Mouse (Mus musculus): ENCODE results near the gene Gli2.

The Gli2 gene

DNA sequence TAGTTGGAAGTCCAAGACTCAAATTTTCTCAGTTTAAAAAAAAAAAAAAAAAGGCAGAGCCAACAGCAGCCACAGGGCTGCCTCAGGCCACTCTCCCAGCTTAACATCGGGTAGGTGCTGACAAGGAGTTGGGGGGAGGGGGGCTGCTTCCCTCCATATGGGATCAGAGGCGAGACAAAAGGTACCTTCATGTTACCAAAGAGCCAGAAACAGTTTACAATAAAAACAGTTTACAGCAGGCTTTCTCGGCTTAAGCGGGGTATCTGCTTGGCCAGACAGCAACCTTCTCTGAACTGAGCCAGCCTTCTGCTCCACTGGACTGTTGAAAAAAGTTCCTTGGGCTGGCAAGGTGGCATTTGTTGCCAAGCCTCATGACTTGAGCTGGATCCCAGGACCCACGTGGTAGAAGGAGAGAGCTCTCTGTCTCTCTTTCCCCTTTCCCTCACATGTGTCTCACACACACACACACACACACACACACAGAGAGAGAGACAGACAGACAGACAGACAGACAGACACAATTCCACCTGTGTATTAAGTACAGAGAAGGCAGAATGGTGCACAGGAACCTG lies 113.1 kb downstream of the Gli2 start:
- DNase-seq (ENCODE audit: low spot score) = no peak

DNA sequence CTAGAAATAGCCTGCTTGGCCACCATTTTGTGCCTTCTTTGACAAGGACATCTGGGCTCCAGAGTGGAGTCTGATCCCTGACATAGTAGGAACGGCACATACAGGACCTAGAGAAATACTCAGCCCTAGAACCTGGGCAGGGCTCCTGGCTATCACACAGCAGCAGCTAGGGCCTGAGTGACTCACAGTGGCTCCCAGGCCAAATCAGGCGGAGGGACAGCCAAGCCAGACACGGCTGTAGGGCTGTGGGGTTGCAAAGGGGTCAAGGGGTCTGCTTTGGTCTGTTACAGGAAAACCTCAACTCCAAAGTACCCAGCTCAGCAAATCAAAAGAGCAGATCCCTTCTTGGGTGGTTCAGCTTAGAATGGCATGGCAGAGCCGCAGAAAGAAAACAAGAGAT lies 115.2 kb downstream of the Gli2 start:
- DNase-seq (ENCODE audit: low spot score) = no peak

DNA sequence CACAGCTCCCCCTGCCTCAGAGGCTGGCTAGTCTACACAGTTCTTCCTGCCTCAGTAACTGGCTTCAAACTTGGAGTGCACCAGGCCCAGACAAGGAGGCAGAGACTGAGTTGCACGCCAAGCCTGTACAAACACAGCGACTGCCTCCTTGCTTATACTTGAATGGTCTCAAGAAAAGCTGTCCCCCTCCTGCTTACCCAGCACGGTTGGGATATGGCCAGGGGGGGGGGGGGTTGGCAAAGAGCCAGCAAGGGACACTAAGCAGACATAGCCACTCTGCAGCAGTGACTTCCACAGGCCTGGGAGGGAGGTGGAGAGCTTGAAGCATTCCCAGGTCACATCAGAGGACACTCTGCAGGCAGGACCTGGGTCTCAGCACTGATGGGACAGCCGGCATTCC lies 117.3 kb downstream of the Gli2 start:
- DNase-seq (ENCODE audit: low spot score) = no peak

DNA sequence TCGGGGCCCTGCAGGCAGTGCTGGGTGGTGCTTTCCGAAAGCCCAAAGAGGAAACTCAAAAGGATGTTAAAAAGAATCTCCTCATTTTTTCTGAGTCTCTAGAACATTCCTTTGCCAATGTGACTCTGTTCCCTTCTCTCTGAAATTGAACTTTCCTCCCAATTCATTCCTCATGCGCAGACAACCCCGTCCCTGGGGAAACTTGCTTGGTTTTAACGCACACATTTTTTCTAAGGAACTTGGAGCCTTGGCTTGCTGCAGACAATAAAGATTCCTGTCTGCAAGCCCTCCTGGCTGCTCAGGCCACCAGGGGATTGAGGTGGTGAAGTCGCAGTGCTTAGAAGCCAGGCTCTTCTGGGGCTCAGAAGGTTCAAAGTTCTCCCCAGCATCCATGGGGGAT lies 117.9 kb downstream of the Gli2 start:
- DNase-seq (ENCODE audit: low spot score) = no peak

DNA sequence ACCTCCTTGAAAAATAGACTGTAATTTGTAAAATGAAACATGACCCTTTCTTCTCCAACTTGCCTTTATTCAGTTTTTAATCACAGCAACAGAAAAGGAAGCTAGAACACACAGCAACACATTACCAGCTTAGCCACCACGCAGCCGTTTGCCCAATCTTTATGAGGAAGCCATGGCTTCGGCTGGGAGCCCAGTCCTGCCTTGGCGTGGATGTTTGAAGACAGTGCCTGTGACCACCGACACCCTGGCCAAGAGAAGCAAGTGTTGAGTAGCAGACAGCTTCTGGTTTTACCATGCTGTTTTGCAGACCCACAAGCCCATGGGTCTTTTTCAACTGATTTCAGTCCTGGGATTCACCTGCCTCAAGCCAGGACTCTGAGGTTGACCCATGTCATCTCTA lies 121.3 kb downstream of the Gli2 start:
- no peak for DNase-seq (ENCODE audit: low spot score)

DNA sequence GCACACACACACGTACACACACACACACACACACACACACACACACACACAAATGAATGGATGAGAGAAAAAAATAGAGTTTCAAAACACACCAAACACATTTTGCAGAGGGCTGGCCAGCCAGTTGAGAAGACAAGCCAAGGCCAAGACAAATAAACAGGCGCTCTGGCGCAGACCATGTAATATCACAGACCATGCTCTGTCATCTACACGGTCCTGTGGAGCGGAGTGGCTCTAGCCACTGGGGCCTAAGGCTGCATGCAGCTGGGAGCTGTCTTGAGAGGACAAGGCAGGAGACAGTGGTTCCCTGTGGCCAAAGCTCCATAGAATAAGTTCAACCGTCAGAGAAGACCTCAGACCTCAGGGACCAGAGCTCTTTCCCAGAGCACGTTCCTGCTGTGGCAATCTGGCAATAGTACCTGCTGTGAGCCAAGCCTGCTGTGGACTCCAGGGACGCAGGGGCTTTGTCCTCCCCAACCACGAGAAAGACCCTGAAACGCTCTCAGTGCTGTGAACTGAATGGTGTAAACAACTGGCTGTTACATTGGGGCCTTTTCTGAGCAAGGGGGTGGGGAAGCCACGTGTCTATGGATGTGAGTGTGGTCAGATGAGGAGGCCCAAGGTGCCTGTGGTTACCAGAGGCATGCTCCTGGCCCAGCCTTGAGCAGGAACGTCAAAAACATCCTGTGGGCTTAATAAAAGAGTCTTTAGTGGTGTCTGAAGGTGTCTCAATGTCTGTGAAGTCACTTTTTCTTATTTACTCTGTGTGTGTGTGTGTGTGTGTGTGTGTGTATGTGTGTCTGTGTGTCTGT lies 125.7 kb downstream of the Gli2 start:
- DNase-seq (ENCODE audit: low spot score) = no peak

DNA sequence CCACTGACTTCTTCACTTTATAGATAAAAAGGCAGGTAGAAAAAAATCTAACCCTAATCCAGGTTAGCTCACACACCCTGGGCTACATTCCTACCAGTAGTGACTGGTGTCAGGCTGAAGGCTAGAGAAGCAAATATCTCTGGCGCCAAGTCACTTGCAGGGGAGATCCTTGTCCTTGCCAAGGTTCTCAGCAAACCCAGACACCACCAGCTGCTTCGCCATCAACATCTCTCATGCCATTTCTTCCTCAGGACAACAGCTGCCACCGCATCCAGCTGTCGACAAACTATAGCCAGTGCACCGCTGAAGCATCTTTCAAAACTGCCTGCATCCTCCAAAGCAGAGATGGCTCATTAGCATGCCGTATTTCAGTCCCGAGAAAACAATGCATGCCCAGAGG lies 126.9 kb downstream of the Gli2 start:
- no peak for DNase-seq (ENCODE audit: low spot score)

DNA sequence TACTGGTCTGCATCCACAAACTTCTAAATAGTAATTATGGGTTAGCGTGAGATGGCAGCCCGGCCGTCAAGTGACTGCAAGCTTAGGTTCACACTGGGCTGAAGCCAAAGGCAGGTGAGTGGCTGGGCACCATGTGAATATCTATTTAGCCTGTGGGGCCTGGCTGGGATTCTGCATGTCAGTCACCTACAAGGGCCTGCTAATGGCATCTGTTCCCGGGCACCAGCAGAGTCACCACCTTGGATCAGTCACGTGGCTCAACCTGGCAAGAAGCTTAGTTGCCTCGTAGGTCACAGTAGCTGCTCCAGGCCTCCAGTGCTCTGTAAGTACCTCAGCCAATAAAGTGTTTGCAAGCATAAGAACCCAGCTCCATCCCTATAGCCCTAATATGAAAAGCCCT lies 131.2 kb downstream of the Gli2 start:
- DNase-seq (ENCODE audit: low spot score) = no peak

DNA sequence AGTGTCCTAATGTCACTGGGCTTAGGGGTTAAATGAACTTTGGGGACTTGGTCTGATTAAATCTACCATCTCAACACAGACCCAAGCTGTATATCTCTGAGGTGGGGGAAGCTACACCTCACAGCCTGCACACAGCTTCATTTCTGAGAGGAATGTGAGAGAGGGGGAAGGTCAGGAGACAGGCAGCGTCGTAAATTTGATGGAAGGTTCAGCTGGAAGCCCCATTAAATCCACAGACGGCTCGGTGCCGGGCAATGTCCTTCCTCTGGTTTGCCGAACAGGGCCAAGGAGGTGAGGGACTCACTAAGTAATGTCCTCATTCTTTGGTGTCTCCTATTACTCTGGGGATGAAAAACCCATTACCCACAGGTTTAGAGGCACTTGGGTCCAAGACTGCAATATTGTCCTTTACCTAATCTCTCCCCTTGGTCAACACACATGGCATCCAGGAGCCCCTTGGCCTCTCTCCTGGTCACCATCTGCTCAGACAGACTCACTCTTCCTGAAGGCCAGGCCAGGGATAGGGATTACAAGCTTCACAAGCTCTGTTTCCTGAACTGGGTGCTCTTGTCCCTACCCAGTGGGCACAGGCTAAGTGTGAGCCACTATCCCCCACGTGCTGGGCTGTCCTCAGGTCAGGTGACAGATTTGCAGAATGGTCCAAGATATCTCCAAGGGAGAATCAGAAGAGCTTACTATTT lies 135.7 kb downstream of the Gli2 start:
- DNase-seq (ENCODE audit: low spot score) = no peak

DNA sequence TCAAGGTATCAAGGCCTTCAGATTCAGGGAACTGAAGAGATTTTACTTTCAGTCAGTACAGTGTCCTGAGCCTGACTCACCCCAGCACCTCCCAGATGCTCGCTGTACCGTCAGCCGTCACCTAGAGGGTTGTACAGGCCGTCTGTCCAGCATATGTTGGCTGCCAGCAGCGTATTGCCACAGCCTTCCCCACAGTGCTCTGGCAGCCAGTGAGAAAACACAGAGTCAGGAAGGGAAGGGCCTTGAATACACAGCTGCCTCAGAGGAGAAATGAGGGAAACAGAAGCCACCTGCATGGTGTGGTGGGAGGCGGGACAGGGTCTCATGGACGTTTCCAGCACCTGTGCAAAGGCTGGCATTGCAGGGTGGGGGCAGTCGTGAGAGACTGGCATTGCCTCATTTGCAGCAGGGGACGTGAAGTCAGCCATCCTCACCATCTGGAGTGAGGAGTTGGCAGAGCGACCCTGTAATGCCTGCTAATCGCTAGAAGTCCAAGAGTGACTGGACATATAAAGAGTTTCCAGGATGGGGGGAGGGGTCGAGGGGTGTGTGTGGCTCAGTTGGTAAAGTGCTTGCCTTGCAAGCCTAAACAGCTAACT lies 136.8 kb downstream of the Gli2 start:
- DNase-seq (ENCODE audit: low spot score) = no peak

DNA sequence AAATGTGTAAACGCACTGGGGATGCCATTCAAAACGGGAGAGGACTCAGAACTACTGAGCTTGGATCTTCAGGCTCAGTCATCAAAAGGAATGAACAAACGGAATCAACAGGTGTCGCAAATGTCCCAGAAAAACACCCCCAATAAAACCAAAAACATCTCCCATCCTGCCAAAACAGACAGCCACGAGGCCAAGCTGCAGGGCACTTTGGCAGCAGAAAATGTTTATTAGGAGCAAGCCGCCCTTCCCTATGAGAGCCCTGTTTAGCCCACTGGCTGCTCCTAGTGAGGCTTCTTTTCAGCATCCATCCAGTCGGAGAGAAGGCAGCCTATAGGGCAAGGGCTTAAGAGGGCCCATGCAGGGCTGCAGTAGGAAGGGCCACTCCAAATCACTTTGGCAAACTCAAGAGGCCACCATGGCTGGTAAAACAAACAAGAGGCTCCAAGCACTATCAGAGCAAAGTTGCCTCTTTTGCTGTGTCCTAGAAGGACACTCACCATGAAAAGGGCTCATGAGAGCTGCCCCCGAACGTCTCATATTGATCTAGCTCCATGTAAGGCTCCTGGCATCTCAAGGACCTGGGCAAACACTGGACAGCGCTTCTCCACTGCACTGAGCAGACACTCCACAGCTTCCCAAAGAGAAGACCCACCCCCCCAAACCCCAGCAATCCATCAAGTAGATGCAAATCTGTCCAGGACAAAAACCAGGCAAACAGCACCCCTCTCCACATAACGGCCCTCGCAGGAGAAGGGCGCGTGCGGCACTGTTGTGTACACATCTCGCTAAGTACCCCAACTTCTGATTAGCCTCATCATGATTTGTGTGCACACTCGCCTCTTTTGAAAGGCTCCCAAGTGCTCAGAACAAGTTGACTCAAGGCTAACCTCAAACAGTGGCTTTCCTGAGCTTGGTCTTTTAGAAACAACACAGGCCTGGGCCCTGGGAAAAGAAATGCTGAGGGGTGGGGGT lies 139.7 kb downstream of the Gli2 start:
- DNase-seq (ENCODE audit: low spot score) = no peak

DNA sequence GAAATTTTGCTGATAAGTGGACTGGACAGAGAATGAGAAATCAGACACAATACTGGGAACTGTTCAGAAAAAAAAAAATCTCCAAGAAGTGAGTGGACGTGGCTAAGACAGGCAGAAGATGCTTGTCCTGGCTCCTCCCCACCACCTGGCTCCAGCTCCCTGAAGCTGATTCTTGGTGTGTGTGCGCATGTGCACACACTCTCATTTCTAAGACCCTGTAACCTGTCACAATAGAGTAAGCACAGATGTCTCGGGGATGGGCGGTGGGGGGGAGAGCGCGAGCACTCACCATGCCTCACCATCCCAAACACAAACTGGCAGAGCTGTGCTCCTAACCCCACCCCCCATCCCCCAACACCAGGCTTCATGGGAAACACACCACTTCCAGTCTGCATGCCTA lies 140.5 kb downstream of the Gli2 start:
- DNase-seq (ENCODE audit: low spot score) = no peak

DNA sequence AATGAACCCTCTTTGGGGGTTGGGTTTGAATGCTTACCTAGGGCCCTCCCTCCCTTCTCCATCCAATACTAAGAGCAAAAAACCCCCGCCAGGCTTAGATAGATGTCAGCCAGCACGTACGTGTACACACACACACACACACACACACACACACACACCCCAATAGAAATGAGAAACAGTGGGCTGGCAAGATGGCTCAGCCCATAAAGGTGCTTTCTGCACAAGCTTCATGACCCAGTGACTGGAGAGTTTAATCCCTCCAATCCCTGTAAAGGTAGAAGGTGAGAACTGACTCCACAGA lies 142.0 kb downstream of the Gli2 start:
- DNase-seq (ENCODE audit: low spot score) = no peak

DNA sequence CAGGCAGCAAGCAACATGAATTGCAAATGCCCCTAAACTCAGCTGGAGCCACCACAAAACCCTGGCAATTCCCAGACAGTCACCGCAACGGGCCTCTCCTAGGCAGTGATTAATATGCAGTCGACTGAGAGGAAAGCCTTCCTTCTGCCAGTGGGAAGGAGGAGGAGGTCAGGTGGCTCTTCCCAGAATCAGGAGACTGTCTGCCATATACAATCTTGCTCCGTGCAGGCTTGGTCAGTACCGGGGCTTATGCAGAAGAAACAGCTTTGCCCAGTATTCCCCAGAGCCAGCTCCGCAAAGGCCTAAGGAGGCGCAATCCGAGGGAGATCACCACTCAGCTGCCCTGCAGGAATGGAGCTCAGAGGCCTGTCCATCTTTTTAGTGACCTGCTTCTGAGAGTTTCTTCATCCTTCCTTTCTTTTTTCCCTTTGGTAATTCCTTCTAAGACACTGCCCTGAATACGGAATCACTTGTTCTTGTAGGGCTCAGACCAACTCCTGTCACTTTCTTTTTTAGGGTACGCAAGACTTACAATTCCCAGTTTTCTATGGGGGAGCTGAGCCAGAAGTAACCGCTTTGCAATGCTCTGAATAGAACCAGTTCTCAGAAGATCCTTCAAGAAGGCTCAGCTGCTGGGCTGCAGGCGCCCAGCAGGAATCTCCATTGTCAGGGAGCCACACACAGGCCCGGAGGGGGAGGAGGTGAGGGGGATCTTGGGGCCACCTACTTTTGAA lies 142.6 kb downstream of the Gli2 start:
- no peak for DNase-seq (ENCODE audit: low spot score)

DNA sequence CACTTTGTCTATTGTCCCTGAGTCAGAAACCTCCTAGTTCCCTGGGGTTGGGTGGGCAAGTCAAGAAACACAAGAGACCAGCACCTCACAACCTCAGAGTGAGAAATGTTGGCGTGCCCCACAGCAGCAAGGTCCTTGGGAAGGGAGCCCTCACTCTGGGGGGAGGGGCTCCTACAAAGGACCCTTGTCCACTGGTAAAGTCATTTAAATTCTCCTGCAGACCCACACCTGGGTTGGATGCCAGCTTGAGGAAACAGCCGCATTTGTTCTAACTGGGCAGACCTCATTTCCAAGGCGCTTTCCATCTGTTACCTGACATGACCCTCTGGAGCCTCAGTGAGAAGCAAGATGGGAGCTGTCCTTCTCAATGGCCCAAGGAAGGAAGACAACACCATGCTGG lies 144.4 kb downstream of the Gli2 start:
- no peak for DNase-seq (ENCODE audit: low spot score)

DNA sequence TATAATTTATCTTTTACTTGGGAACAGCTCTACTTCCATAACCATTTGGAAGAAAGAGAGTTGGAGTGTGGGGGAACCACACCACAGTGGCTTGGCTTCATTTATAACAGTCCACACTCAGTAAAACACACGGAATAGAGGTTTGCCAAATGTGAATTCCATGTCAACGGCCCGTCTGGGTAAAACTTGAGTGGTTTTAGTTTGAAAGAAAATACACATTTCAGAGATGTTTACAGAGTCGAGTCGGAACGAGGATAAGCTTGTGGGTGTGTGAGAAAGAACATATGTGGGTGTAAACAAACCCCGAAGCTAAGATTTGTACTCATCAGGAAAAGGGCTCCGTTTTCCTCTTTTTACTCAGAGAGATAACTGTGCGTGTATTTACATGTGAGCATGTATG lies 145.8 kb downstream of the Gli2 start:
- DNase-seq (ENCODE audit: low spot score) = no peak

DNA sequence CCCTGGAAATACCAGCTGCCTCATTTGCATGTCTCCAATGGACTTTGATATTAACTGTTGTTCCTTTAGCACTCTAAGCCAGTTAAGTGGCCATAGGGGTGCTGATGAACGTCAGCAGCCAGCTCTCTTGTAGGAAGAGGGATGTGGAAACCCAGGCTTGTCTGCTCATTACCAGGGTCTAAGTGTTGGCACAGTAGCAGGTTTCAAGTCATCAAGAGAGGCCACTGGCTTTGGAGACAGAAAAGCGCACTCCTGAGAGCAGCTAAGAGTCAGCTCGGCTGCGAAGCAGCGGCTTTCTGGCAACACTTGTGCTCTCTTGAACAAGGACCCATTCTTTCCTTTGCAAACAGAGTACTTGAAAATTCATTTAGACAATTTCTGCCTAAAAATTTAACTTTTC lies 148.1 kb downstream of the Gli2 start:
- no peak for DNase-seq (ENCODE audit: low spot score)

DNA sequence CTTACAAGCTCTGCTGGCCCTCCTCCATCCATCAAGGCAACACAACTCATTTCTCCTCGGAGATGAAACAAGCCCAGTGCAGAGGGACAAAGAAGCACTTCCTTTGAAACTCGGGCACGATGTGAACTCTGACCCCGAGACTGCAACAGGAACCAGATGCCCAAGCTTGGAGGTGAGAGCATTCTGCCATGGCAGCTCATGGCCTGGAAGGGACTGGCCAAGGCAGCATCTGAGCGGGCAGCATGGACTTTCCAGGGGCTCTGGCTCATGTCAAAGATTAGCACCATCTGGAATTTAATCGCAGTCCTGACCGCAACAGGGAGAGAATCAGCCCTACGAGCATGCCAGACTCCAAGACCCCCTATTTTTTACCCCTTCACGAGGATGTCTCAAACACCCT lies 148.5 kb downstream of the Gli2 start:
- DNase-seq (ENCODE audit: low spot score) = no peak

DNA sequence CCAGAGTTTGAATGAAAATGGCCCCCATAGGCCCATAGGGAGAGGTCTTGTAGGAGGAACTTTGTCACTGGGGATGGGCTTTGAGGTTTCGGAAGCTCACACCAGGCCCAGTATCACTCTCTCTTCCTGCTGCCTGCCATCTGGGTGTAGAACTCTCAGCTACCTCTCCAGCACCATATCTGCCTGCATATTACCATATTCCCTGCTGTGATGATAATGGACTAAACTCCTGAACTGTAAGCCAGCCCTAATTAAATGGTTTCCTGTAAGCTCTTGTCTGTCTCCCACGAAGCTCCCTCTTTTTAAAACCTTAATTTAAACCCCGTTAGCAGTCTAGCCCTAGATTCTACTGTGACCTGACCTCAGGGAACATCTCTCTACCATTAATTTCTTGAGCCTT lies 149.0 kb downstream of the Gli2 start:
- DNase-seq (ENCODE audit: low spot score) = no peak

DNA sequence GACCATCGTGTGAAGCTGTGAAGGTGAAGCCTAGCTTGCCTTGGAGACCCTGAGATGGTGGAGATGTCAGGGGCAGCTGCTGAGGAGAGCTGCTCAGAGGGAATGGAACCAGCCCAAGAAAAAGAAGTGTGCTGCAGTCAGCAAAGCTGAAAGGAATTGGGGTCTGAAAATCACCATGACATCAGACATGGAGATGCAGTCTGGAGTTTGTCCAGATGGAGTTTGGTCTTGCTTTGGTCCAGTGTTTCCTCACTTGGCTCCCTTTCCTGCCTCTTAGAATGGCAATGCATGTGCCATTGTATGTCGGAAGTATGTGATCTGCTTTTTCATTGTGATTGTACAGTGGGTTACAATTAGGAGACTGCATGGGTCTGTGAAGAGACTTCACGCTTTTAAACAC lies 149.7 kb downstream of the Gli2 start:
- no peak for DNase-seq (ENCODE audit: low spot score)

DNA sequence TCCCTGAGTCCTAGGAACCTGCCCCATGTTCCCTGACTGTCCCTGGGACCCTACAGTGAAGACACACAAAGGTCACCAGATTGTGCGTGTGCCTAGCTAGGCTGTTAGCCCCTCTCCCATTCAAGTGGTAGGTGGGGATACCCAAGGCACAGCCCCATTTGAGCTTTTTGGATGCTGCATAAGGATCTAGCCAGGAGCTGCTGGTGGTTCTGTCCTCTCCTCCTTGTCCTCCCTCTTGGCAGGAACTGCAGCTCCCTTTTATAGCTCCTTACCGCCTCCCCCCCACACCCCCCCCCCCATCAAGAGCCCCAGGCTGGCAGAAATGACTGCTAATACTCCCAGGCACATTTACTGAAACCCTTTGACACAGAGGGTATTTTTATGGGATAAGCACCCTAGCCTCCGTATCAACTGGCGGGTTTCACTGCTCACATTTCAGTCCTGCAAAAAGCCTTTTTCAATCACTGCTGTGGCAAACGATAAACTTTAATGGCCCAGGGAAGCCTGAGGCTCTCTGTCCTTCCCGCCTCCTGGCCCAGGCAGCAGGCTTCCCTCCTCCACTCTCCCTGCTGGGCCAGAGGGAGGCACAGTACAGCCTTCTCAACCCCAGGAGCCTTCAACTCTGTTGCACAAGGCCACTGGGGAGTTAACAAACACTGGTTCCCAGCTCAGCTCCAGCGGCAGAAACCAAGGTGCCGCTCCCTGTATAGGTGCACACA lies 151.4 kb downstream of the Gli2 start:
- no peak for DNase-seq (ENCODE audit: low spot score)
